Mouse (Mus musculus) heart, embryonic 15.5 days (tissue): Measurements from ENCODE around the gene Lcmt1. TPM values are rescaled to one million over a fixed set of nuclear protein-coding genes. Genes with fewer than 3 reads are reported as not detected.

Experiments
- ATAC-seq: fragments of 200-750 bp; cut with Nextera tagmentation; replicated peaks from 2 replicates; pipeline ENCODE4 v1.8.0; 2017; ENCODE audit warnings: low read depth, moderate TSS enrichment; ENCODE audit not compliant: insufficient number of reproducible peaks, insufficient read depth, low FRiP score
- H3K27ac ChIP-seq: fragments of 300-500 bp; sonication (generic); 2 replicates; pipeline ENCODE4 v1.5.1; 2015; ENCODE audit warnings: mild to moderate bottlenecking, inconsistent platforms
- H3K27me3 ChIP-seq: fragments of 300-500 bp; sonication (generic); 2 replicates; pipeline ENCODE4 v1.6.1; 2015; ENCODE audit warnings: inconsistent platforms
- H3K36me3 ChIP-seq: fragments of 300-500 bp; sonication (generic); 2 replicates; pipeline ENCODE4 v1.6.1; 2015; ENCODE audit warnings: mild to moderate bottlenecking, inconsistent platforms
- H3K4me1 ChIP-seq: fragments of 300-500 bp; sonication (generic); replicated peaks from 2 replicates; pipeline ENCODE4 v1.6.1; 2015; ENCODE audit warnings: inconsistent platforms
- H3K4me2 ChIP-seq: fragments of 300-500 bp; sonication (generic); 2 replicates; pipeline ENCODE4 v1.6.1; 2015; ENCODE audit warnings: inconsistent platforms, mild to moderate bottlenecking, moderate library complexity
- H3K4me3 ChIP-seq: fragments of 300-500 bp; sonication (generic); 2 replicates; pipeline ENCODE4 v1.5.1; 2015; ENCODE audit warnings: mild to moderate bottlenecking, inconsistent platforms
- H3K9ac ChIP-seq: fragments of 300-500 bp; sonication (generic); 2 replicates; pipeline ENCODE4 v1.6.1; 2015; ENCODE audit warnings: mild to moderate bottlenecking, inconsistent platforms
- H3K9me3 ChIP-seq: fragments of 300-500 bp; sonication (generic); replicated peaks from 2 replicates; pipeline ENCODE4 v1.6.1; 2016; ENCODE audit warnings: inconsistent platforms
- WGBS: fragments of 180-500 bp; shearing (Covaris S2); methylation state at CpG from one replicate; pipeline ENCODE4 v1.1.7; 2015; ENCODE audit warnings: mixed read lengths; 5-methylcytosine and 5-hydroxymethylcytosine counted together
- polyA plus RNA-seq: library from polyadenylated mRNA; unstranded; fragments of >200 nt; fragmentation: Nextera tagmentation; extraction: Ambion mirVana; gene quantifications from 2 replicates; pipeline ENCODE4 v1.2.1, GENCODE M21; 2015

Gene Lcmt1
- polyA plus RNA-seq, 1 experiment from 2014 or later: 35.2 TPM

DNA sequence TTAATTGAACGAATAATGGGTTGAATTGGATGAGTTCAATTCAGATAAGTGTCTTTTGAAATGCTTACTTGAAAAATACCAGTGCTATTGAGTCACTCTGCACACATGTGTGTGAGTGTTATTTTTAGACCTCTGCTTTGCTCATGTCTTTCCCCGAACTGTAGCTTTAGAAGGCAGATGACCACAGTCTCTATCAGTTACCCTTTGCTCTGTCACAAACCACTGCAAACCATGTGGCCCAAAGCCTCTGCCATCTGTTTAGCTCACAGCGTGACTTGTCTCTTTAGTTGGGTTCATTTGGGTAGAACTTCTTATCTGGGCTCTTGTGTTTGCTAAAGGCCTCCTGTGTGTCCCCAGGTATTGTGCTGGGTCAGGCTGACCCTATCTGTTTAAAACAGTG, 36.0 kb downstream of the Lcmt1 start:
- H3K4me1 ChIP-seq: peaks cover 19% of the 10 kb centered on the region
- H3K9ac ChIP-seq: no peak overlapping the region
- H3K4me3 ChIP-seq: no peak overlapping the region
- H3K27ac ChIP-seq: peak overlapping the region; percentile 71
- no peaks in the 10 kb centered on the region for H3K27me3 ChIP-seq
- H3K36me3 ChIP-seq: peaks cover 5% of the 10 kb centered on the region; the same call in 1 of the 2 replicates
- 26% methylated on average over 3 of the region's 3 CpGs for WGBS
- no peaks in the 10 kb centered on the region for H3K9me3 ChIP-seq
- no peak overlapping the region for H3K4me2 ChIP-seq
- ATAC-seq: peak; percentile 60; the same call in 1 of the 2 replicates

DNA sequence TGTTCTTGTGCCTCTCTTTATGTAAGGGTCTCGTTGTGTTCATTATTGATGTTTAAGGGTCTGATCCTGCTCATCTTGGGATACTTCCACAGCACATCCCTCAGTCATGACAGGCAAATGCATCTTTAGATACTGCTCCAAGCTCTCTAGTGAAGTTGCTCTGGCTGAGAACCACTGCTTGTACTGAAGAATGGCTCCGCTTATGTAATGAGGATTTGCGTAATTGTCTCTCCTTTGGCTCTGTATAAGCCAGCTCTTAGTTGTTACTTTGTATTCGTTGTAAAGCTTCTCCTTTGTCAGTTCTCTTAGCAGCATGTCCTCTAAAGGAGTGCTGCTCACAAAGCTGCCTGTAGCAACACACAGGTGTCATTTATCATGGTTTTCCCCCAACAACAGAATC, 37.4 kb downstream of the Lcmt1 start:
- Histone ChIP-seq H3K4me2 (no peak overlapping the region), H3K27me3 (no peaks in the 10 kb centered on the region), H3K4me3 (no peak overlapping the region), H3K9ac (no peak overlapping the region), H3K27ac (no peak overlapping the region), H3K4me1 (peaks cover 19% of the 10 kb centered on the region), H3K9me3 (no peaks in the 10 kb centered on the region), H3K36me3 (peaks cover 5% of the 10 kb centered on the region; the same call in 1 of the 2 replicates)
- 91% methylated on average over 4 of the region's 4 CpGs for WGBS
- ATAC-seq: no peak

DNA sequence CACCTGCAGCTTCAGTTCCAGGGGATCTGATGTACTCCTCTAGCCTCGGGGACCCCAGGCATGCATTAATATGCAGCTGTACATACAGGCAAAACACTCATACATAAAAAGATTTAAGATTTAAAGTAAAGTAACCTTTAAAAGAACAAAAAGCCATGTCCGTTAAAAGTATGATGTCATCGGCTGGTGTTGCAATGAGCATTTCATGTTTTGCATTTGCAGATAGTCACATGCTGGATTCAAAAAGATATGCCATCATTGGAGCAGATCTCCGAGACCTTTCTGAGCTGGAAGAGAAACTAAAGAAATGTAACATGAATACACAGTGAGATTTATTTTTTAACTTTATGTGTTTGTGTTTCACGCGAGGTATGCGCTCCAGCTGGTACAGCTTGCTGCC, 40.9 kb downstream of the Lcmt1 start:
- no peak for ATAC-seq
- WGBS: 90% methylated on average over 7 of the region's 7 CpGs
- no peaks in the 10 kb centered on the region for H3K9me3 ChIP-seq
- H3K4me3 ChIP-seq: no peak overlapping the region
- no peak overlapping the region for H3K4me2 ChIP-seq
- H3K4me1 ChIP-seq: peaks cover 9% of the 10 kb centered on the region
- no peaks in the 10 kb centered on the region for H3K27me3 ChIP-seq
- no peak overlapping the region for H3K27ac ChIP-seq
- H3K36me3 ChIP-seq: no peaks in the 10 kb centered on the region
- no peak overlapping the region for H3K9ac ChIP-seq

DNA sequence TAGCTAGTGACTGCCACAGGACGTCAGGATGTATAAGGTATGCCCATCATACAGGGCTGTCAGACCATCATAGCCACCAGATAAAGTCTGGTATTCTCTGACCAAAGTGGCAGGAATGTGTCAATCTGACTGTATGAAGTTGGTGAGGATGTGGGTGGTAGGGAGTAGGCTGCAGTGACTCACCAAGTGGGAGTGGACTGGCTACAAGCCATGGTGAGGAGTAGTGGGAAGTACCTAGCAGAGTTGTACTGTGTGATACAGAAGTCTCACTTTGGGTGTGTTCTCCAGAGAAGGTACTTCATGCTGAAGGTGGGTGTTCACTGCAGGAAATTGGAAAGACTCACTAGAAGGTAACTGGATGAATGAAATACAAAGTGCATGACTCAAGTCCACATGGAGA, 41.5 kb downstream of the Lcmt1 start:
- Histone ChIP-seq H3K9me3 (no peaks in the 10 kb centered on the region), H3K4me3 (no peak overlapping the region), H3K27me3 (no peaks in the 10 kb centered on the region), H3K36me3 (no peaks in the 10 kb centered on the region), H3K27ac (no peak overlapping the region), H3K9ac (no peak overlapping the region), H3K4me1 (peaks cover 4% of the 10 kb centered on the region; the same call in 1 of the 2 replicates), H3K4me2 (no peak overlapping the region)
- ATAC-seq: no peak
- 40% methylated on average over 1 of the region's 1 CpGs for WGBS

DNA sequence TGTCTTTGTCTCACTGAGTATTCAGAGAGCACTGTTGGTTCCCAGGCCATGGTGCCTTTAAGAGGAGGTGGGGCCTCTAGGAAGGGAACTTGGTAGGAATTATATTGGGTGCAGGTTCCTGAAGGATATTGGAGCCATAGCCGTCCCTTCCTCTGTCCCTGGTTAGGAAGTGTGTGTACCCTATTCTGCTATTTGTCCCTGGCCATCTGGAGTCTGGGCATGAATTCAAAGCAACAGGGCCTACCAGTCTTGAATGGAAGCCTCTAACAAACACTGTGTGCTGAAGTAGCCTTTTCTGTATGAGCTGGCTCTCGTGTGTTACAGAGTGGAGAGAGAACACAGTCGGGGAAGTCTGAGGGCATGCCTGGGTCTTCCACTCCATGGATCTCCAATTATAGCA, 42.6 kb downstream of the Lcmt1 start:
- ATAC-seq: no peak

DNA sequence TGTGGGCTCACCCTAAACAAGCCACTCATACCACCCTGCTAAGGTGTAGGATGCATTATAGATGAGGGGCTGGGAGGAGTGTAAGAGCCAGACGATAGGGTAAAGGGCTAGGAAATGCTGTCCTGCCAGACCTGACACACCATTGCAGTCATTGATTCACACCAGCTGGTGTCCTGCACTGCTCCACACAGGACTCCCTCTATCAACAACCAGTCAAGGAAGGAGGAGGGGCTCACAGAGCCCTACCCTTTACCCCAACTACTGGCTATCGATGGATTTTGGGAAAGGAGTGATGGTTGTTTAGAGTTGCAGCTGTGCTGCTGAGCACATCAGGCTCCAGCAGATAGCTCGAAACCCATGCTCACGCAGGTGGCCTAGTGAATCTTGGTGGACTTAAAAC, 47.2 kb downstream of the Lcmt1 start:
- H3K4me2 ChIP-seq: no peak overlapping the region
- H3K4me3 ChIP-seq: no peak overlapping the region
- H3K9ac ChIP-seq: no peak overlapping the region
- no peaks in the 10 kb centered on the region for H3K9me3 ChIP-seq
- whole genome bisulfite sequencing: 66% methylated on average over 4 of the region's 4 CpGs
- H3K27me3 ChIP-seq: no peaks in the 10 kb centered on the region
- ATAC-seq: no peak
- H3K27ac ChIP-seq: no peak overlapping the region
- H3K4me1 ChIP-seq: no peaks in the 10 kb centered on the region
- peaks cover 3% of the 10 kb centered on the region; the same call in 1 of the 2 replicates for H3K36me3 ChIP-seq

More for the DNA sequence above, 42.6 kb downstream of the Lcmt1 start:
- Histone ChIP-seq H3K4me1 (0 out of 2 replicates have a peak, but pooled peaks cover 3% of the 10 kb centered on the region), H3K36me3 (no peaks in the 10 kb centered on the region), H3K4me2 (no peak overlapping the region), H3K27me3 (no peaks in the 10 kb centered on the region), H3K4me3 (no peak overlapping the region), H3K9me3 (no peaks in the 10 kb centered on the region), H3K27ac (no peak overlapping the region), H3K9ac (no peak overlapping the region)
- WGBS: 80% methylated on average over 3 of the region's 3 CpGs

DNA sequence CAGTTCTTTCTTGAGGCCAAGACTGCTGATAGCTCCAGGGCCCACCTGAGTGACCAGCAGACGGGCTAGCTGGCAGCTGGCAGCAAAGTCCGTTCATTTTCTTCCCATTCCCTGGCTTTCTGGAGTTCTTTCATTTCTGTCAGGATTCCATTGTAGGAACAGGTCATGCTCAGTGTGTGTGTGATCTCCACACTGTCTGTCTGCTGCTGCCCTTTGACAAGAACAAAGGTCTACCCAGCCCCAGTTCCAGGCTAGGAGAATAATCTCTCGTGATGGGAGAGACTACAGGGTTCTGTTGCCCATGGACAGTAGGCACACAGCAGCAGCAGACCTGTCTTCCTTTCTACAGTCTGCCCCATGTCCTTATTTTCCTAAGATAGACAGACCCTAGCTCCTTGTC, 48.1 kb downstream of the Lcmt1 start:
- Histone ChIP-seq H3K4me3 (no peak overlapping the region), H3K27ac (no peak overlapping the region), H3K9me3 (no peaks in the 10 kb centered on the region), H3K4me2 (no peak overlapping the region), H3K36me3 (peaks cover 12% of the 10 kb centered on the region; the same call in 1 of the 2 replicates), H3K4me1 (no peaks in the 10 kb centered on the region), H3K27me3 (no peaks in the 10 kb centered on the region), H3K9ac (no peak overlapping the region)
- WGBS: 83% methylated on average over 3 of the region's 3 CpGs
- ATAC-seq: no peak

DNA sequence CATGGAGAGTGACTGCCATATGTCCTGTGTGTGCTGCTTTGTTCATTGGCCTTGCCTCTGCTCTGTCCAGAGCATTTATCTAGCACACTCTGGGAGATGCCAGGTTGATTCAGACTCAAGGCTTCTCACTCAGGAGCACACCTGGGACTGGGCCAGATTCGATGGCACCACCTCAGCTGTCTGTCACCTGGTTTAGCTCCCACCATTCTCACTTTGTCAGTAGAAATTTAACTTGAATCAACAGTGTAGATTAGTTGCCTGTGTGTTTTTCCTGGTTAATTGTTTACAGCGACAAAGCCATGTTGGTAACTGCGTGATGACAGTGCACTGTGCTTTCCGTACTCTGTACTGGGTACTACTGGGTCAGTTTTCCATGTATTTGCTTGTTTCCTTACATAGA, 50.4 kb downstream of the Lcmt1 start:
- H3K4me1 ChIP-seq: peaks cover 4% of the 10 kb centered on the region; the same call in 1 of the 2 replicates
- H3K4me2 ChIP-seq: no peak overlapping the region
- H3K4me3 ChIP-seq: no peak overlapping the region
- no peak overlapping the region for H3K27ac ChIP-seq
- no peaks in the 10 kb centered on the region for H3K27me3 ChIP-seq
- H3K36me3 ChIP-seq: peaks cover 20% of the 10 kb centered on the region; the same call in 1 of the 2 replicates
- no peak overlapping the region for H3K9ac ChIP-seq
- ATAC-seq: no peak
- no peaks in the 10 kb centered on the region for H3K9me3 ChIP-seq
- 93% methylated on average over 4 of the region's 4 CpGs for WGBS

DNA sequence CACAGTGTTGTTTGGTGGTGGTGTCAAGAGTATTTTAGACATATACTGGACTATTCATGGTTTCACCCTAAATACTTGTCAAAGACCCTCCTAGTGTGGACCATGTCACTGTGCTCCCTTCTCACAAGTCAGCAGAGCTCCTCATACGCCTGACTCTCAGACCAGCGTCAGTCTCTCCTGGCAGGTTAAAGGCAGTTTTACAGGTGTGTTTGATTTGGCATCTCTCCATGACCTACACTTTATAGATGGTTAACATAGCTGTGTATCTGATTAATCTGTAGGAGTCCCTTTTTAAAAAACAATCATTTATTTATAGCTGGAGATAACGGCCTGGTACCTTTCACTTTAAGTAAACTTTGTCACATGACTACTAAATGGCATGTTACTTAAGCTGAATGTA, 52.4 kb downstream of the Lcmt1 start:
- Histone ChIP-seq H3K36me3 (peaks cover 20% of the 10 kb centered on the region; the same call in 1 of the 2 replicates), H3K27ac (no peak overlapping the region), H3K4me1 (peaks cover 14% of the 10 kb centered on the region), H3K4me2 (no peak overlapping the region), H3K9ac (no peak overlapping the region), H3K9me3 (no peaks in the 10 kb centered on the region), H3K27me3 (no peaks in the 10 kb centered on the region), H3K4me3 (no peak overlapping the region)
- ATAC-seq: no peak
- WGBS: 85% methylated on average over 3 of the region's 3 CpGs

DNA sequence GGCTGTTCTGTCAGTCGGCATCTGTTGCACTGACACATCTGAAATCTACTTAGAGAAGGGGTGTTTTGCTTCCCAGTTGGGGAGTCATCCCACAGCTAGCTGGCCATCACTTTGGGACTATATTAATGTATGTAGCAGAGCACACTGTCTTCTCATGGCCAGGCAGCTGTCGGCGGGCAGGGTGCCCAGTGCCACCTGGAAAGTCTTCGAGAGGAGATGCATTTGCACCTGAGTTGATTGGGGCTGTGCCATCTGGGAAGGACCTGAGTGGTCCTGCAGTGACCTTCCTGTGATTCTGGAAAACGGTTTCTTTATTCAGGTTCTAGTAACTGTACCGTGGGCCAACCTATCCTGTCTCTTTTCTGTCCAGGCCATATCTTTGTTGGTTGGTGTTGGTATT, 54.7 kb downstream of the Lcmt1 start:
- no peaks in the 10 kb centered on the region for H3K9me3 ChIP-seq
- no peak overlapping the region for H3K27ac ChIP-seq
- H3K4me3 ChIP-seq: no peak overlapping the region
- 94% methylated on average over 6 of the region's 6 CpGs for WGBS
- H3K4me2 ChIP-seq: no peak overlapping the region
- peaks cover 14% of the 10 kb centered on the region for H3K4me1 ChIP-seq
- no peaks in the 10 kb centered on the region for H3K27me3 ChIP-seq
- ATAC-seq: no peak
- H3K9ac ChIP-seq: no peak overlapping the region
- peaks cover 17% of the 10 kb centered on the region; the same call in 1 of the 2 replicates for H3K36me3 ChIP-seq

DNA sequence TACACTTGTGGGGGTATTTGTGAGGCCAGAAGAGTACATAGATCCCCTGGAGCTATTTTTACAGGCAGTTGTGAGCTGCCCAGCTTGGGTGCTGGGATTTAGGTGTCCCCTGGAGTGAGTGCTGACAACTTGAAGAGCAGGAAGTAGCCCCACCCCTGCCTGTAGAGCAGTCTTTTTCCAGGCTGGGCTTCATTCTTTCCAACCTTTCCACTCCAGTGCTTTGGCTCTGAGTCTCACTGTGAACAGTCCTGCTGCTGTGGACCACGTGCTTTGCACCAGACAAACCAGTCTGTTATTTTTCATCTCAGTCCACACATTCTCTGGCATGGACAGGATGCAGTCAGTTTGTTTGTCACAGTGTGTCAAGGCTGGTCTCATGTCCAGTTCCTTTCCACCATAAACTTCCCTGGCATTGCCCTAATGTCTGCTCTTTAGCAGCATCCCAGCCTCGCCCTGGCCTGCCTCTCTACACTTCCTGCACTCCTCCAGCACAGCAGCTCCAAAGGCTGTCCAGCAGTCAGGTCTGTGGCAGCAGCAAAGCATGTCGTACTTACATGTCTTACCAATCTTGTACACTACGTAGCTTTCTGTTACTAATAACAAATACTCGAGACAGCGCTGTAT, 55.7 kb downstream of the Lcmt1 start:
- Histone ChIP-seq H3K4me1 (peaks cover 14% of the 10 kb centered on the region), H3K27ac (peak overlapping the region; percentile 46; the same call in 1 of the 2 replicates), H3K36me3 (peaks cover 17% of the 10 kb centered on the region; the same call in 1 of the 2 replicates), H3K9ac (no peak overlapping the region), H3K27me3 (no peaks in the 10 kb centered on the region), H3K4me3 (no peak overlapping the region), H3K9me3 (no peaks in the 10 kb centered on the region), H3K4me2 (no peak overlapping the region)
- 73% methylated on average over 6 of the region's 6 CpGs for WGBS
- peak; percentile 84 for ATAC-seq
